Mouse (Mus musculus) brain, embryonic 18.5 days (tissue): ENCODE measurements around the gene Ldlrad3.

Experiments used
- DNase-seq: peaks from one replicate; pipeline ENCODE4 v3.0.0-alpha.2; 2012; ENCODE audit warnings: low read depth, low spot score

The Ldlrad3 gene

GRCm38 (mm10) chr2:102190956-102191355 lies 4.8 kb upstream of the Ldlrad3 start:
- no peak for DNase-seq

GRCm38 (mm10) chr2:102185069-102185950 lies 875 bp downstream of the Ldlrad3 start:
- no peak for DNase-seq

GRCm38 (mm10) chr2:102183720-102184480 lies 2.3 kb downstream of the Ldlrad3 start:
- DNase-seq, result no peak

- DNase-seq, result no peak
Measured at GRCm38 (mm10) chr2:102181459-102181858, 4.7 kb downstream of the Ldlrad3 start.

- DNase-seq, result no peak
Measured at GRCm38 (mm10) chr2:102176434-102176772, 9.8 kb downstream of the Ldlrad3 start.

GRCm38 (mm10) chr2:102175741-102176433 lies 10.3 kb downstream of the Ldlrad3 start:
- DNase-seq, result no peak

- DNase-seq, result no peak
Measured at GRCm38 (mm10) chr2:102172458-102172857, 13.7 kb downstream of the Ldlrad3 start.

- DNase-seq, result no peak
Measured at GRCm38 (mm10) chr2:102166550-102167325, 19.4 kb downstream of the Ldlrad3 start.

- no peak for DNase-seq
Measured at GRCm38 (mm10) chr2:102163106-102163505, 23.1 kb downstream of the Ldlrad3 start.

- DNase-seq, result no peak
Measured at GRCm38 (mm10) chr2:102157555-102157954, 28.6 kb downstream of the Ldlrad3 start.

- no peak for DNase-seq
Measured at GRCm38 (mm10) chr2:102157010-102157409, 29.2 kb downstream of the Ldlrad3 start.

- no peak for DNase-seq
Measured at GRCm38 (mm10) chr2:102156460-102156859, 29.7 kb downstream of the Ldlrad3 start.

GRCm38 (mm10) chr2:102155306-102156015 lies 30.7 kb downstream of the Ldlrad3 start:
- DNase-seq, result no peak

- DNase-seq, result no peak
Measured at GRCm38 (mm10) chr2:102154771-102155211, 31.4 kb downstream of the Ldlrad3 start.

- DNase-seq, result no peak
Measured at GRCm38 (mm10) chr2:102154328-102154727, 31.9 kb downstream of the Ldlrad3 start.

- no peak for DNase-seq
Measured at GRCm38 (mm10) chr2:102153516-102153915, 32.7 kb downstream of the Ldlrad3 start.

GRCm38 (mm10) chr2:102152851-102153250 lies 33.3 kb downstream of the Ldlrad3 start:
- DNase-seq, result no peak

GRCm38 (mm10) chr2:102149058-102149457 lies 37.1 kb downstream of the Ldlrad3 start:
- no peak for DNase-seq

GRCm38 (mm10) chr2:102148093-102148492 lies 38.1 kb downstream of the Ldlrad3 start:
- no peak for DNase-seq

- no peak for DNase-seq
Measured at GRCm38 (mm10) chr2:102147561-102147960, 38.6 kb downstream of the Ldlrad3 start.

- DNase-seq, result no peak
Measured at GRCm38 (mm10) chr2:102146386-102146785, 39.8 kb downstream of the Ldlrad3 start.
